Mouse (Mus musculus) CD4-positive helper T cell, adult 2 months (primary cell): Measurements from ENCODE around the gene Ly86.

Source experiments
- DNase-seq: peaks from one replicate; pipeline ENCODE4 v3.0.0-alpha.2; 2012; ENCODE audit warnings: low read depth, missing footprints, low spot score

The Ly86 gene

DNA sequence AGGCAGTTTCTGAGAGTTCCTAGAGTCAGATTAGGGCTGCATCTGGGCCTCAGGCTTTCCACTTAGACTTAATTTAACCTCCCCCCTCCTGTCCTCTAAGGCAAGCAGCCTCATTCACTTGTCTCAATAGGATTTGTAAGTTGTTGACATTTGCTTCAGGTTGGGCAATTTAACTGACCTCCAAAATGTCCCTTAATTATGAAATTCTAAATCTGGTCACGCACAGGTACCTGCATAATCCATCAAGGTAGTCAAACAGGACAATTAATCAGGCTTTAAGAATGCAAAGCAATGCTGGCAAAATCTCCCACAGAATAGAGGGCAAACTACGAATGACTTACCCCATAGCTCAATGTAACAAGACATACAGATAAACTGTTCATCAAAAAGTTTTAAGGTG lies 8.0 kb downstream of the Ly86 start:
- no peak for DNase-seq

DNA sequence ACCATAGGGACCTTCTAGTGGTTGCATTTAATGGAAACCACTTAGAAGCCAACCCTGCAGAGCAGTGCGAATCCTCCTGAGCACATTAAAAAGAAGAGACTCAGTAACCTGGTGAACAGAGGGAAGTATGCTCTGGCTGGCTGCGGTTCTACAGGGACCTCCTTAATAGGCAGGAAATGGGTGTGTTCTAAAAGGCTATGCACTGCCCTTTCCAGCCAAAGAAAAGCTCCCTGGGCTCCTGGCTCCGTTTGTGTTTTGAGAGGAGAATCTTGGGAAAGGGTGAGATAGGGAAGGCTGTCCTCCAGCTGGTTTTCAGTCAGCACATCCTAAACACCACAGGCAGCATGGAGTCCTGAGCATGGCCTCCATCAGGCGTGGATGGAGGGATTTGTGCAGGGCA lies 8.9 kb downstream of the Ly86 start:
- no peak for DNase-seq

GRCm38 (mm10) chr13:37354432-37354831 lies 9.4 kb downstream of the Ly86 start:
- no peak for DNase-seq

- no peak for DNase-seq
Measured at GRCm38 (mm10) chr13:37355642-37356331, 10.8 kb downstream of the Ly86 start.

DNA sequence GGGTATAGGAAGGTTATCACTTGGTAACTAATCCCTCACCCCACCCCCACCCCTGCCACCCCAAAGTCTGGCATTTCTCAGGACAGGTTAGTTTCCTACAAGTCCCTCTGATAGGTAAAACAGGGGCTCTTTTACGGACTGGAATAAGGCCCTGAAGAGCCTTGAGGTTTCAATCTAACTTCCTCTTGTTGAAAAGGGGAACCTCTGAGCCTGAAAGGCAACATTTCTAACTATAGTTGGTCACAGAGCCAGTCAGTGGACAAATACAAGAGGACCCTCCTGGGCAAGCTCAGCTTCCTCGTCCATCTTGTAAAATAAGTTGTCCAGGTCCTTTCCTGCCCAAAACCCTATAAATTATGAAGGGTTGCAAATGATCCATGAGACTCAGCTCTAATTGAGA lies 11.5 kb downstream of the Ly86 start:
- no peak for DNase-seq

- no peak for DNase-seq
Measured at GRCm38 (mm10) chr13:37358112-37358511, 13.1 kb downstream of the Ly86 start.

DNA sequence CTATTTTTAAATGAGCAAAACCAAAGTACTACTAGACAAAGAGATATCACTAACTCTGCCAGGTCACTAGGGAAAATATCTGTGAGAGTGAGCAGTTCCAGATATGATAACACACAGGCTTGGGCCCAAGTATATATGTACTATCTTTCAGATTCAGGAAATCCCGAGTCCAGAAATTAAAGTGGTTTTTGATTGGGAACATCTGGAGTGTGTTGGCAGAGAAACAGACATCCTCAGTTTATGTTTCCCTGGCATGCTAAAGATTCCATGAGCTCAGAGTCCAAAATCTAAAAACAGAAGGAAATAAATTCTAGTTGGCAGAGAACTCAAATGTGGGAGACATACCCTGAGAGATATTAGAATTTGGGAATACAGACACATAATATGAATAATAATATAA lies 16.2 kb downstream of the Ly86 start:
- DNase-seq = no peak

DNA sequence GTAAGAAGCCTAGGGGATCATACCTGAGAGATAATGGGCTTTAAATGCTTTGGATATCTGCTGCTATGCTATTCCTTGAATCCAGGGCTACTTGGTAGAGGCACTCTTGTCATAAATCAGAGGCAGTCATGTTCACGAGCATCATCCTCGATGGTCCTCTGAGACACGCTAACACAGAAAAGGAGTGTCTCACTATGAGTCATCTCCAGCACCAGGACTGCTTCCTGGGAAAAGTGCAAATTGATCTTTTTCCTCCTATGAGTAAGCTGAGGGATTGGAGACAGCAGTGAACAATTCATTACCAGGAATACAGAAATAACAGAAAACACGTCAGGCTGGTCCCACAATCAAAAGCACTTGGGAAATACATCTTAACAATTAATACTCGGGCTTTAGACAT lies 19.3 kb downstream of the Ly86 start:
- DNase-seq = no peak

GRCm38 (mm10) chr13:37376411-37376810 lies 31.4 kb downstream of the Ly86 start:
- DNase-seq = no peak

DNA sequence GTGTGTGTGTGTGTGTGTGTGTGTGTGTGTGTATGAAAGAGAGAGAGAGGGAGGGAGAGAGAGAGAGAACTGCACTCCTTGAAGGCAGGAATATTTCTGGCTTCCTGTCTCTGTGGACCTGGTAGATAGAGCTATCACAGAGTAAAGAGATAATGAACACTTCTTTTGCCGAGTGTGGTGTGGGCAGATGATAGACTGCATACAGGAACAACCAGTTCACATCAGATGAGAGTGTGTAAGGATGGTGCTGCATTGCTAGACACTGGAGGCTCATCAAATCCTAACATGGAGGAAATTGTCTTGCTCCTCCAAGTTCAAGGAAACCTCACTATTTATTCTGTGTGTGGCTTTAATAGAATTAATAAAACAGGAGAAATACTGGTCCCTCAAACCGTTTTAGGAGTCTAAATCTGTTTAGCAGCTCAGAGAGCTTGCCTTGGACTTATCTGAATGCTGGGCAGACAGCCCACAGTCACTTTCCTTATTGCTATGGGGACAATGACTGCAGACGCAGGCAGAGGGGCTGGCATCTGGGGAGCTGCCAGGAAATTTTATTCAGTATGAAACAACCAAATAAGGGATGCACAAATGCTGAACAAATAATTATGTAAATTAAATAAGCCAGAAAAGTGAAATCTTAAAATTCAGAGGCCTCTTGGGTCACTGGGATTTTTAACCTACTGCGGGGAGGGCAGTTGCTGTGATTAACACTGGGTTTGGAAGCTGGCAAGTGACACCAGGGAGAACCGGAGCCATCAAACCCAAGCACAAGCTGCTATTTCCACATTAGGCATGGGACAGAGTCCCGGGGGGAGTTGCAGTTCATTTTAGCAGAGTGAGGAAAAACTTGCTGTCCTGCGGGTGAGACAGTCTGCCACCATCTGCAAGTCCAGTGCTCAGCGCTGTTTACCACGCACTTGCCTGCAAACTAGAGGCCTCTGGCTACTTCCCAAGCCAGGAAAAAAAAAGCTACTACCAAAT lies 43.5 kb downstream of the Ly86 start:
- DNase-seq = no peak

DNA sequence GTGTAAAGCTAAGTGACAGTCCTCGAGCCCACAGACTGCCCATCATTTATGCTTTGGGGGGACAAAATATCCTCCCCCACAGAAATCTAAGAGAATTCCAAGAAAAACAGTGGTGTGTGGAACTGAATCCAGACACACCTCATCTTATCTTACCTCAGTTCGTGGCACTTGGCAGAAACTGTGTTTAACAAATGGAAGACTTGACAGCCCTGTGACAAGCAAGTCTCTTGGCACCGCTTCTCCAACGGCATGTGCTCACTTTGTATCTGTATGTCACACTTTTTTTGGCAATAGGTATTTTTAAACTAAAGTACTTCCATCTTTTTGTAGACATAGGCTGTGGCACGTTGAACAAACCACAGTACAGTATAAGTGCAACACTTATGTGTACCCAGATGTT lies 44.3 kb downstream of the Ly86 start:
- DNase-seq = no peak

GRCm38 (mm10) chr13:37398791-37399190 lies 53.8 kb downstream of the Ly86 start:
- no peak for DNase-seq

GRCm38 (mm10) chr13:37399340-37399739 lies 54.3 kb downstream of the Ly86 start:
- DNase-seq = no peak

DNA sequence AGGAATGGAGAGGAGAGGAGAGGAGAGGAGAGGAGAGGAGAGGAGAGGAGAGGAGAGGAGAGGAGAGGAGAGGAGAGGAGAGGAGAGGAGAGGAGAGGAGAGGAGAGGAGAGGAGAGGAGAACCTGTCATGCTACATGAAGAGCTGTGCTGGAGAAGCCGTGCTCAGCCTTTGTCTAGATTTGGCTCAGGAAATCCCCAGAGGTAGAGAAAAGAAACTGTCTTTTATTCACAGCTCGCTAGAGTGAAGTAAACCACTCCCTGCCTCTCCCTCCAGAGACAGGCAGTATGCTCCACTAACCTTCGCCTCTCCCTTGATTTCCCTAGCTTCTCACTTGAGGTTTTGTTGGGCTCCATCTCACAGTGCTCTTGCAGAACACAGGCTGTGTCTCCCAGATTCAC lies 57.4 kb downstream of the Ly86 start:
- DNase-seq = no peak

DNA sequence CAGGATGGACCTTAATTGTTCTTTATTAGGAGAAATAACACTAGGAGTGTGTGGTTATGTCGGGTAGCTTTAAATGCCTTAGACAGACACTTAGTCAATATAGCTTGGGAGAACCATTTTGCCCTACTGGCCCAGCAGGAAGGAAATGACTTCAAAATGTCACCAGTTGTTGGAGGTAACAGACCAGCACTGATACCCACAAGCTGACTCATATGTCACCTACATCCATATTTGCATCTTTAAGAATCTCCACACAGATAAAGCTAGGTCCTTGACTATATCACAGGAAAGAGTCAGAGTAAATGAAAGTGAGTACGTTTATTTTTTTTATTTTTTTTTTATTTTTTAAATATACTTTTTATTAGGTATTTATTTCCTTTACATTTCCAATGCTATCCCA lies 58.7 kb downstream of the Ly86 start:
- DNase-seq = no peak

- DNase-seq = no peak
Measured at GRCm38 (mm10) chr13:37415696-37416095, 70.7 kb downstream of the Ly86 start.

GRCm38 (mm10) chr13:37423416-37423815 lies 78.4 kb downstream of the Ly86 start:
- no peak for DNase-seq

GRCm38 (mm10) chr13:37424904-37425303 lies 79.9 kb downstream of the Ly86 start:
- no peak for DNase-seq

- DNase-seq = no peak
Measured at GRCm38 (mm10) chr13:37425406-37425805, 80.4 kb downstream of the Ly86 start.

DNA sequence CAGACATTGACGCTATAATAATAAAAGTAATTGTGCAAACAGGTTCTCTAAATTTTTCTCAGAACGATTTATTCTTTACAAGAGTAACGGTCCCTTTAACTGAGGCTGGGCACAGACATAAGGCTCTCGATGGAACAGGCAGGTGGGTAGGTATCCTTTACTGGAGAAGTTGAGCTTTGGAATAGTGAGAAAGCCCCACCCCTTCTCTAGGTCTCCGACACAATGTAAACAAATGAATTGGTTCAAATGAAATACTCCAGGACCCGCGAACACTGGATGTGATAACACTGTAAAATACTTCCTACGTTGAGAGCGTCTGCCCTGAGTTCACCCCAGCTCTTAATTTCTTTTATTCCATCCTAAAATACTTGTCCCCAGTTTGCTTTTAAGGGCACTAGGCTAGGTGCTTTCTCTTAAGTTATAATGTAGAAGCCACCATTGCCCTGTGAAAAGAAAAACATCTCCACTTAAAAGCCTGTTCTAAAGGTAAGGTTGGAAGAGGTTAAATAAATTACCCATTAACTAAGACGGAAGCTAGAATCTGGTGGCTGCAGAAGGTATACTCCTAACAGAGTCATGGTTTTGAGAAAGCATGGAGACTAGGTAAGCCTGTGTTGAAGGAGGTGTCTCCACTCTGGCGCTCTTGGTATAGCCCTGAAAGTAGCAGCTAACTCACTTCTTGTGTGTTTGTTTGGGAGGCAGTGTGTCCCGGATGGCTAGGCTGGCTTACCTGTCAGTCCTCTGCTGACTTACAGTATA lies 81.7 kb downstream of the Ly86 start:
- no peak for DNase-seq

GRCm38 (mm10) chr13:37428496-37428895 lies 83.5 kb downstream of the Ly86 start:
- DNase-seq = no peak

DNA sequence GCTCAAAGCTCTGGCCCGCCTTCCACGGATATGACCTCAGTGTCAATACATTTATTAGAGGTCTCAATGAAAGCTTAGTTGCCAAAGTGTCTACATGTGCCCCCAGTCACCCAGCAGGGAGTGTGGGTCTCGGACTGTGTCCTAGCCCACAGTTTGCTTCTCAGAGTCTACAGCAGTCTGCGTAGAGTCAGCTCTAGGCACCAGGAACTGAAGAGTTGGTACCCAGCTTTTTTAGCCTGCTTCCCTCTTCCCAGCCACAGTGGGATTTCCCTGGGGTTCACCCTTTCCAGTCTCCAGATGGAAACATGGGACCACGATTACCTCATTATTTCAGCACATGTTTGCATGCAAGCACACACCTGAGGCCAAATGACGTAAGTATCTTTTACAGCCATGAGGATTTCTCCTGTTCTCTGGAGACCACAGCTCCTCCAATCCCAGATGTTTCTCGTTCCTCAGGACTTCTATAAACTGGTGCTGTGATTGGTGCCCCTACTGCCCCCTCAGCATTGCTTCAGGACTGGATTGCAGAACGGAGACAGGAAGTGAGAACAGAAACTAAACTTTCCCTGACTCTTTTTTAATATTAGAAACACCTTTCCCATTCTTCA lies 84.8 kb downstream of the Ly86 start:
- no peak for DNase-seq
